Mouse (Mus musculus) CH12F3 (cell line): Measurements from ENCODE around the gene 1700123O20Rik.

Experiments used
- in situ Hi-C: fragments of 300-500 bp; cut with MboI; formaldehyde crosslinking; loops from 2 replicates; pipeline ENCODE4 v1.14.3; 2020; ENCODE audit warnings: low sequenced_read_pairs

1700123O20Rik gene

GRCm38 (mm10) chr14:54686063-54686521 is at the start of gene 1700123O20Rik:
1700123O20Rik (plus strand) TSS chr14:54686216.
- in situ Hi-C loops: no loop called here

- in situ Hi-C loops: loop anchor here (25.0 kb wide), 2 partner anchors 400 to 575 kb away; no protein-coding TSS in a partner anchor
Measured at GRCm38 (mm10) chr14:54636954-54637353, 49.1 kb upstream of the 1700123O20Rik start.

GRCm38 (mm10) chr14:54638210-54638609 is 47.8 kb upstream of the 1700123O20Rik start:
- in situ Hi-C loops: loop anchor here (25.0 kb wide), 2 partner anchors 401 to 576 kb away; no protein-coding TSS in a partner anchor

- in situ Hi-C loops: loop anchor here (5.0 to 25.0 kb wide), 3 partner anchors 73 to 578 kb away; no protein-coding TSS in a partner anchor
Measured at GRCm38 (mm10) chr14:54640121-54640520, 45.9 kb upstream of the 1700123O20Rik start.

GRCm38 (mm10) chr14:54640946-54641304 is 45.1 kb upstream of the 1700123O20Rik start, which contains the start of gene Gm17606:
Gm17606 (plus strand) TSS chr14:54640952.
- in situ Hi-C loops: loop anchor here (5.0 to 25.0 kb wide), 3 partner anchors 74 to 579 kb away; no protein-coding TSS in a partner anchor

GRCm38 (mm10) chr14:54641305-54641969 is 44.6 kb upstream of the 1700123O20Rik start, which contains the start of gene Cdh24:
Cdh24 (minus strand) TSS chr14:54641364.
- in situ Hi-C loops: loop anchor here (5.0 to 25.0 kb wide), 3 partner anchors 74 to 579 kb away; no protein-coding TSS in a partner anchor

- in situ Hi-C loops: loop anchor here (5.0 to 25.0 kb wide), 3 partner anchors 75 to 580 kb away; no protein-coding TSS in a partner anchor
Measured at GRCm38 (mm10) chr14:54642224-54642944, 43.6 kb upstream of the 1700123O20Rik start.

- in situ Hi-C loops: loop anchor here (5.0 to 25.0 kb wide), 3 partner anchors 76 to 581 kb away; no protein-coding TSS in a partner anchor
Measured at GRCm38 (mm10) chr14:54643011-54643410, 43.0 kb upstream of the 1700123O20Rik start.

- in situ Hi-C loops: loop anchor here (5.0 to 25.0 kb wide), 3 partner anchors 77 to 582 kb away; no protein-coding TSS in a partner anchor
Measured at GRCm38 (mm10) chr14:54644294-54644693, 41.7 kb upstream of the 1700123O20Rik start.

- in situ Hi-C loops: loop anchor here (25.0 kb wide), 2 partner anchors 409 to 584 kb away; no protein-coding TSS in a partner anchor
Measured at GRCm38 (mm10) chr14:54646455-54646854, 39.6 kb upstream of the 1700123O20Rik start.

- in situ Hi-C loops: loop anchor here (25.0 kb wide), 2 partner anchors 410 to 585 kb away; no protein-coding TSS in a partner anchor
Measured at GRCm38 (mm10) chr14:54646898-54647636, 38.9 kb upstream of the 1700123O20Rik start.

- in situ Hi-C loops: loop anchor here (25.0 kb wide), 2 partner anchors 411 to 586 kb away; no protein-coding TSS in a partner anchor
Measured at GRCm38 (mm10) chr14:54647900-54648299, 38.1 kb upstream of the 1700123O20Rik start.

GRCm38 (mm10) chr14:54650621-54651454 is 35.2 kb upstream of the 1700123O20Rik start:
- in situ Hi-C loops: no loop called here

- in situ Hi-C loops: no loop called here
Measured at GRCm38 (mm10) chr14:54651556-54651955, 34.5 kb upstream of the 1700123O20Rik start.

- in situ Hi-C loops: no loop called here
Measured at GRCm38 (mm10) chr14:54652787-54653186, 33.2 kb upstream of the 1700123O20Rik start.

GRCm38 (mm10) chr14:54653496-54653895 is 32.5 kb upstream of the 1700123O20Rik start:
- in situ Hi-C loops: no loop called here

- in situ Hi-C loops: no loop called here
Measured at GRCm38 (mm10) chr14:54660009-54660408, 26.0 kb upstream of the 1700123O20Rik start.

GRCm38 (mm10) chr14:54664477-54665222 is 21.4 kb upstream of the 1700123O20Rik start:
- in situ Hi-C loops: no loop called here

- in situ Hi-C loops: no loop called here
Measured at GRCm38 (mm10) chr14:54669381-54669780, 16.6 kb upstream of the 1700123O20Rik start.
